Mouse (Mus musculus): ENCODE results near the gene Fam161a. TPM values are rescaled to one million over a fixed set of nuclear protein-coding genes. Genes with fewer than 3 reads are reported as not detected.
A peak's percentile ranks its signal among the peaks of the same experiment; 100 is the strongest.

Gene Fam161a
- total RNA-seq, 2 experiments from 2014 or later, result 1.8 to 2.8 TPM

- no peak for DNase-seq
- intact Hi-C loops (cut with DNase I), result loop anchor here (2.0 kb wide), 1 partner anchor 285 kb away; no protein-coding TSS in a partner anchor
These were observed 20.0 kb upstream of the Fam161a start for GRCm38 (mm10) chr11:22987357-22987756.

- intact Hi-C loops (cut with DNase I), result no loop called here
- DNase-seq, result no peak
These were observed 17.5 kb upstream of the Fam161a start for GRCm38 (mm10) chr11:22989786-22990185.

GRCm38 (mm10) chr11:22990393-22991126 lies 16.8 kb upstream of the Fam161a start, which contains the start of gene Cct4:
Gene Cct4, plus strand, starts transcription at chr11:22990519.
- peak; percentile 87 to 89 for DNase-seq
- intact Hi-C loops (cut with DNase I), result no loop called here

- DNase-seq, result no peak
- intact Hi-C loops (cut with DNase I), result no loop called here
These were observed 16.0 kb upstream of the Fam161a start for GRCm38 (mm10) chr11:22991218-22991835.

- intact Hi-C loops (cut with DNase I), result no loop called here
- DNase-seq, result no peak
These were observed 13.1 kb upstream of the Fam161a start for GRCm38 (mm10) chr11:22994271-22994670.

- intact Hi-C loops (cut with DNase I), result no loop called here
- no peak for DNase-seq
These were observed 11.9 kb upstream of the Fam161a start for GRCm38 (mm10) chr11:22995461-22995860.

GRCm38 (mm10) chr11:22998308-22998707 lies 9.0 kb upstream of the Fam161a start:
- intact Hi-C loops (cut with DNase I), result no loop called here
- no peak for DNase-seq

GRCm38 (mm10) chr11:23005276-23005675 lies 2.1 kb upstream of the Fam161a start:
- DNase-seq, result no peak
- intact Hi-C loops (cut with DNase I), result loop anchor here (5.0 kb wide), 1 partner anchor 147 kb away; no protein-coding TSS in a partner anchor

GRCm38 (mm10) chr11:23007166-23007480 lies 208 bp upstream of the Fam161a start:
- DNase-seq, result no peak
- intact Hi-C loops (cut with DNase I), result loop anchor here (5.0 kb wide), 1 partner anchor 145 kb away; no protein-coding TSS in a partner anchor

- DNase-seq, result peak; percentile 70 to 75
- intact Hi-C loops (cut with DNase I), result loop anchor here (5.0 kb wide), 1 partner anchor 144 kb away; no protein-coding TSS in a partner anchor
These were observed 971 bp downstream of the Fam161a start for GRCm38 (mm10) chr11:23008181-23008823.

GRCm38 (mm10) chr11:23008824-23009200 lies 1.5 kb downstream of the Fam161a start:
- no peak for DNase-seq
- intact Hi-C loops (cut with DNase I), result loop anchor here (5.0 kb wide), 1 partner anchor 143 kb away; no protein-coding TSS in a partner anchor

GRCm38 (mm10) chr11:23013096-23013495 lies 5.8 kb downstream of the Fam161a start:
- intact Hi-C loops (cut with DNase I), result loop anchor here (5.0 kb wide), 1 partner anchor 239 kb away; no protein-coding TSS in a partner anchor
- DNase-seq, result no peak

- intact Hi-C loops (cut with DNase I), result loop anchor here (5.0 kb wide), 1 partner anchor 239 kb away; no protein-coding TSS in a partner anchor
- no peak for DNase-seq
These were observed 6.4 kb downstream of the Fam161a start for GRCm38 (mm10) chr11:23013580-23014294.

GRCm38 (mm10) chr11:23014996-23015395 lies 7.7 kb downstream of the Fam161a start:
- DNase-seq, result no peak
- intact Hi-C loops (cut with DNase I), result loop anchor here (5.0 kb wide), 1 partner anchor 237 kb away; no protein-coding TSS in a partner anchor

- DNase-seq, result no peak
- intact Hi-C loops (cut with DNase I), result no loop called here
These were observed 10.6 kb downstream of the Fam161a start for GRCm38 (mm10) chr11:23017943-23018342.

- intact Hi-C loops (cut with DNase I), result no loop called here
- no peak for DNase-seq
These were observed 12.9 kb downstream of the Fam161a start for GRCm38 (mm10) chr11:23020116-23020770.

GRCm38 (mm10) chr11:23020841-23021240 lies 13.5 kb downstream of the Fam161a start:
- intact Hi-C loops (cut with DNase I), result no loop called here
- no peak for DNase-seq

GRCm38 (mm10) chr11:23023155-23023554 lies 15.8 kb downstream of the Fam161a start:
- intact Hi-C loops (cut with DNase I), result no loop called here
- no peak for DNase-seq

- intact Hi-C loops (cut with DNase I), result no loop called here
These were observed 16.8 kb downstream of the Fam161a start for GRCm38 (mm10) chr11:23024169-23024568.

GRCm38 (mm10) chr11:23028957-23029356 lies 21.6 kb downstream of the Fam161a start:
- DNase-seq, result no peak
- intact Hi-C loops (cut with DNase I), result no loop called here

More at GRCm38 (mm10) chr11:23024169-23024568, 16.8 kb downstream of the Fam161a start:
- no peak for DNase-seq

All from gastrocnemius, postnatal 36 days (tissue).